Mouse (Mus musculus): Measurements from ENCODE around the gene Irf8. TPM values are rescaled to one million over a fixed set of nuclear protein-coding genes. Genes with fewer than 3 reads are reported as not detected.
A peak's percentile ranks its signal among the peaks of the same experiment; 100 is the strongest.

Irf8 gene
- polyA plus RNA-seq (2016; fragmentation: Nextera tagmentation; extraction: Ambion mirVana): 5.4 and 6.3 TPM in 2 replicates

DNA sequence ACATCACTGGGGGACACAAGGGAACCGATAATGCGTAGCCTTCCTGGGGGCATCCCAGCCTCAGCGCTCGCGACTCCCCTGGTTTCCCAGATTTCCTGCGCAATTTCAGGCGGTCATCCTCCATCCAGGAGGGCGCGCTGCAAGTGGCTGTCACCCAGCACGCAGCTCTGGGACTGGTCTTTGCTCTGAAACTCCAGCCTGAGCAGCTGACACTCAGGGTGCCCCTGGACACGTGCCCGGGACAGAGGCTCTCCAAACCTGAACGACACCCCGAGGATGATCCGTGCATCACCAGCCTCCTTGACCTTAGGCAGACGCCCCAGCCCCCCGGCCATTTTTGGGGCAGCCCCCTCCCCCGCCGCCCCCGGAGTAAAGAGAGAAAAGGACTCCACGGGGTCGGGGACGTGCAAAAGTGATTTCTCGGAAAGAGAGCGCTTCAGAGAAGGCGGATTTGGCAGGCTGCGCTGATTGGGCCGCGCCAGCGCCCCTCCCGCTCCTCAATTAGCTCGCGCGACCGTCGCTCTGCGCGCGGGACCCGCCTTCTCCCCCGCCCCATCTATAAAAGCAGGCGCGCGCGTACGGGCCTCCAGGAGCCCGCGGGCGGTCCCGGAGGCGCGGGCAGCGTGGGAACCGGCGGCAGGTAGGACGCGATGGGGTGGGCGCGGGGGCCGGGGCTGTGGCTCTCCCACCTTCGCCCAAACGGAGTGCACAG is at the start of gene Irf8:
Gene Irf8, plus strand, starts transcription at position 589 of the 712 bp plus-strand sequence.
- no peaks in the 10 kb centered on the region; the same call in 1 of the 2 replicates for H3K36me3 ChIP-seq
- peak within 1 kb of the TSS; percentile 81 for H3K27ac ChIP-seq
- DNase-seq (ENCODE audit: low spot score): peak; percentile 84
- H3K4me3 ChIP-seq: peak within 1 kb of the TSS; percentile 58
- under 1% methylated on average over 62 of the region's 62 CpGs for WGBS
- peaks cover 31% of the 10 kb centered on the region for H3K4me1 ChIP-seq (replicated peaks)
- H3K27me3 ChIP-seq (ENCODE audit: insufficient read depth, poor library complexity, severe bottlenecking): peaks cover 96% of the 10 kb centered on the region
- no peaks in the 10 kb centered on the region for H3K9me3 ChIP-seq

DNA sequence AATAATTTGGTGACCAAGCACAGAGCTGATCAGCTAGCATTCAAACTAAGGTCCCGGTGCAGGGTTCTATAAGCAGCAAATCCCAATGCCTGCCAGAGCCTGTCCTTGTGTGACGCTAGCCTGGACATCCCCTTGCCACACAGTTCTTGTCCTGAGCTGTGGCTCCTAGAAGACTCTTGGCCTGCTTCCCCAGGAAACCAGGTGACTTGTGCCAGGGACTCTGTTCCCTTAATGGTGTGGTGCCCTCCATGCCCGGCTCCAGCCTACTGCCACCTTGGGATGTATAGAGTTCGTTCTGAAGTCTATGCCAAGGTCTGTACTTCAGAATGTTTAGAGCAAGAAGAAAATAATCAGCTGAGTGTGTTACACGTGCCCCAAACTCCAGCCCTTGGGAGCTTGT is 49.6 kb upstream of the Irf8 start:
- 85% methylated on average over 5 of the region's 5 CpGs for WGBS

DNA sequence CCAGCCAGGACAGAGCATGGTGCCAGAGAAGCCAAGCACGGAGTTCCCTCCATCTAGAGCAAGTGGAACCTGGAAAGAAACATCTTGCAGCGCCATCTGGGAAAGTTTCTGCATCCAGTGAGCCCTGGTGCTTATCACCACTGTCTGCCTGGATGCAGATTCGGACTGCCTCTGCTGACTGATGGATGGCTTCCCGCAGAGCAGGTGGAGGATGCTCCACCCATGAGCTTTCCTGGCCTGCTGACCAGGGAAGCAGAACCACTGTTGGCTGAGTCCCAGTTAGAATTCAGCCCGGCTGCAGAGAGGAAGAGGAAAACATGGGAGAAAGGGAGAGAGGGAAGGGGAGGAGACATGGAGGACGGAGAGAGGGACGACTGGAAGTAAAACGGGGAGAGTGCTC is 48.4 kb upstream of the Irf8 start:
- Histone ChIP-seq H3K4me1 (replicated peaks) (peaks cover 23% of the 10 kb centered on the region), H3K4me3 (no peak overlapping the region), H3K9me3 (no peaks in the 10 kb centered on the region), H3K27ac (no peak overlapping the region), H3K27me3 (ENCODE audit: insufficient read depth, poor library complexity, severe bottlenecking) (peaks cover 4% of the 10 kb centered on the region; the same call in 1 of the 2 replicates), H3K36me3 (no peaks in the 10 kb centered on the region)
- DNase-seq (ENCODE audit: low spot score): no peak
- WGBS: 74% methylated on average over 8 of the region's 8 CpGs

More for the DNA sequence above, 49.6 kb upstream of the Irf8 start:
- Histone ChIP-seq H3K4me3 (no peak overlapping the region), H3K27ac (no peak overlapping the region), H3K4me1 (replicated peaks) (peaks cover 21% of the 10 kb centered on the region), H3K9me3 (no peaks in the 10 kb centered on the region), H3K36me3 (no peaks in the 10 kb centered on the region), H3K27me3 (ENCODE audit: insufficient read depth, poor library complexity, severe bottlenecking) (peaks cover 4% of the 10 kb centered on the region; the same call in 1 of the 2 replicates)
- no peak for DNase-seq (ENCODE audit: low spot score)

DNA sequence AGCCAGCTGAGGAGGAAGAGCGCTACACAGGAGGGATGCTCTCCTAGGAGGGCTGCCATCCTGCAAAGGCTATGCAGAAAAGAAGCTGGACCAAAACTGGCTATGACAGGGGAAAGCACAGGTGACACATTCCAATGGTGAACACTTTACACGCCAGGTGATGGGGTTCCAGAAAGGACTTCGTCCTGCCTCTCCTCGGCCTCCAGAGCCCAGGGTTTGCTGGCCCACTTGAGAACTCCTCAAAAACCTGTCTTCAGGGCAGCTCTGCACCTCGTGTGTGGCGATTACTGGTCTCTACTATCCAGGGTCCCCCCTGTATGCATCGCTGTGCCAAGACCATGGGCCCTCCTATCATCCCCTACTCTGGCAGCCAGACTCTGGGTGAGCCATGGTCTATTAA is 47.6 kb upstream of the Irf8 start:
- 91% methylated on average over 7 of the region's 7 CpGs for WGBS

DNA sequence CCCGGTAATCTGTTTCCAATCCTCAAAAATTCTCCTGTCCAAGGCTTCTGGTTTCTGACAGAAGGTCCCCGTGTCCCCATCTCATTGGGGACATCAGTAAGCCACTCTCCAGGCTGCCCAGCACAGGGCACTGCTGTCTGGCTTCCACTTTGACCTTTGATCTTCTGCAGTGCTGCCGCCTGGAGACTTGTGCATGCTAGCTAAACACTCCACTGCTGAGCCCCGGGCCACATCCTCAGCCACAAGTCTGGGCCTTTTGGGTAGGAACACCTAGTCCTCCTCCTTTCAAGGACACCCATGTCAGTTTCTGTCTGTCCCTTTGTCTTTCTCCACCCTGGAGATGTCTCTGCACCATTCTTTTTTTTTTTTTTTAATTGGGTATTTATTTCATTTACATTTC is 43.2 kb upstream of the Irf8 start:
- no peaks in the 10 kb centered on the region for H3K36me3 ChIP-seq
- peaks cover 16% of the 10 kb centered on the region for H3K4me1 ChIP-seq (replicated peaks)
- no peak overlapping the region for H3K4me3 ChIP-seq
- 0 out of 2 replicates have a peak, but pooled peaks cover 2% of the 10 kb centered on the region for H3K9me3 ChIP-seq
- no peak for DNase-seq (ENCODE audit: low spot score)
- peaks cover 5% of the 10 kb centered on the region; the same call in 1 of the 2 replicates for H3K27me3 ChIP-seq (ENCODE audit: insufficient read depth, poor library complexity, severe bottlenecking)
- 59% methylated on average over 4 of the region's 4 CpGs for WGBS
- H3K27ac ChIP-seq: no peak overlapping the region

More for the DNA sequence above, 47.6 kb upstream of the Irf8 start:
- peaks cover 4% of the 10 kb centered on the region; the same call in 1 of the 2 replicates for H3K27me3 ChIP-seq (ENCODE audit: insufficient read depth, poor library complexity, severe bottlenecking)
- no peak for DNase-seq (ENCODE audit: low spot score)
- H3K36me3 ChIP-seq: no peaks in the 10 kb centered on the region
- no peaks in the 10 kb centered on the region for H3K9me3 ChIP-seq
- no peak overlapping the region for H3K27ac ChIP-seq
- H3K4me1 ChIP-seq (replicated peaks): peaks cover 24% of the 10 kb centered on the region
- H3K4me3 ChIP-seq: no peak overlapping the region

DNA sequence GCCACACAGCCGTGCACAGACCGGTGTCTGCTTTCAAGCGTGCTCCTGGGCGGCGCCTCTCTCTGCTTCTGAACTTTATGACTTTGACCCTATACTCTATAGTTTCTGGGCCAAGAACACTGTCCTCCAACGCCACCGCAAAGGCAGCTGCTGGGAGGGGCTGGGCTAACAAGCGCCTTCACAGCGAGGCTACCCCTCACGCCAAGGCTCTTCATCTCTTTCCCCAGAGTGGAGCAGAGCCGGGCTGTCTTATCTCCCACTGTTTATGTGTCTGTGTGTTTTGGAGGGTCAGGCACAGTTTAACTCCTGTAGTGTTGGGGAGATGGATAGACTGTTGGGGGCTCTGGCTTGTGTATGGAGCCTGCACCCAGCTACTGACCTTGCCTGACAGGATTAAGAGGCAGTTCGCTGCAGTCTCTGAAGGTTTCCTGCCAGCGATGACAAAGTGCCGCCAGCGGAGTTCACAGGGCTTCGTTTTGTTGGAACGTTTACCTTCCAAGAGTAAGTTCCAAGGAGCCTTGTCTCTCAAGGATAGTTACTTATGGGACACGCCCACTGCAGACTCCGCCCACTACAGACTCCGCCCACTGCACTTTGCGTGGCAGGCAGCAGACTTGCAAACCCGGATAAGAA is 42.2 kb upstream of the Irf8 start:
- H3K9me3 ChIP-seq: 0 out of 2 replicates have a peak, but pooled peaks cover 3% of the 10 kb centered on the region

DNA sequence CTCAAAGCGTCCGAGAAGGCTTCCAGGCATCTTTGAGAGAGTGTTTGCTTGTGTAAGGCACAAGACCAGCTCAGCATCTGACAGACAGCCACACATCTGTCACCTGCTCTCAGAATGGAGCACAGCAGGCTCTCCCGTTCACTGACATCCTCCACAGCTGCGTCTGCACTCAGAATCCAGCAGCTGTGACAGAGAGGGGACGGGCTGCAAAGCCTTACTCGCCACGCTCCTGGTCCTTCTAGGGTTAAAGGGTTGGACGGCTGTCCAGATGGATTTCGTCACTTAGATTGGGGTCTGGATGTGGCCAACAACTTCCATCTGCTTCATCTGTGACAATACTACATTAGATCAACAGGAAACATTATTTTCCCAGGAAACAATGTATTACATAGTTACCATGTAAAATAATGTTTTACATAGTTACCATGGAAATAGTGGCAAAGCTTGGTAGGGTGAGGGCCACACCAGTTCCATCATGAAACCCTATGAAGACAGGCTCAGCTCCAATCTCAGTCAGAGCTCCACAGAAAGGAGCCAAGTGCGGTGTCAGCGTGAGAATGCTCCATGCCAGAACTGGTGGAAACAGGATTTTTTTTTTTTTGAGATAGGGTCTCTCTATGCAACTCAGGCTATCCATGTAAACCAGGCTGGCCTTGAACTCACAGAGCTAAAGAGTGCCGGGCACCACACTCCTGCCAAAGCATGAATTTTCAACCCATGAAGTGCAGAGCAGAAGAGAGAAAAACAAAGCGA is 39.6 kb upstream of the Irf8 start:
- Histone ChIP-seq H3K27ac (0 out of 2 replicates have a peak overlapping the region, but pooled peaks have one; percentile 19), H3K27me3 (ENCODE audit: insufficient read depth, poor library complexity, severe bottlenecking) (peaks cover 5% of the 10 kb centered on the region; the same call in 1 of the 2 replicates), H3K36me3 (no peaks in the 10 kb centered on the region), H3K9me3 (0 out of 2 replicates have a peak, but pooled peaks cover 3% of the 10 kb centered on the region), H3K4me1 (replicated peaks) (peaks cover 20% of the 10 kb centered on the region), H3K4me3 (no peak overlapping the region)
- no peak for DNase-seq (ENCODE audit: low spot score)
- 65% methylated on average over 13 of the region's 13 CpGs for WGBS

More for the DNA sequence above, 42.2 kb upstream of the Irf8 start:
- Histone ChIP-seq H3K27me3 (ENCODE audit: insufficient read depth, poor library complexity, severe bottlenecking) (peaks cover 5% of the 10 kb centered on the region; the same call in 1 of the 2 replicates), H3K4me3 (no peak overlapping the region), H3K27ac (no peak overlapping the region; the same call in 1 of the 2 replicates), H3K4me1 (replicated peaks) (peaks cover 16% of the 10 kb centered on the region), H3K36me3 (no peaks in the 10 kb centered on the region)
- DNase-seq (ENCODE audit: low spot score): no peak
- 56% methylated on average over 22 of the region's 22 CpGs for WGBS

DNA sequence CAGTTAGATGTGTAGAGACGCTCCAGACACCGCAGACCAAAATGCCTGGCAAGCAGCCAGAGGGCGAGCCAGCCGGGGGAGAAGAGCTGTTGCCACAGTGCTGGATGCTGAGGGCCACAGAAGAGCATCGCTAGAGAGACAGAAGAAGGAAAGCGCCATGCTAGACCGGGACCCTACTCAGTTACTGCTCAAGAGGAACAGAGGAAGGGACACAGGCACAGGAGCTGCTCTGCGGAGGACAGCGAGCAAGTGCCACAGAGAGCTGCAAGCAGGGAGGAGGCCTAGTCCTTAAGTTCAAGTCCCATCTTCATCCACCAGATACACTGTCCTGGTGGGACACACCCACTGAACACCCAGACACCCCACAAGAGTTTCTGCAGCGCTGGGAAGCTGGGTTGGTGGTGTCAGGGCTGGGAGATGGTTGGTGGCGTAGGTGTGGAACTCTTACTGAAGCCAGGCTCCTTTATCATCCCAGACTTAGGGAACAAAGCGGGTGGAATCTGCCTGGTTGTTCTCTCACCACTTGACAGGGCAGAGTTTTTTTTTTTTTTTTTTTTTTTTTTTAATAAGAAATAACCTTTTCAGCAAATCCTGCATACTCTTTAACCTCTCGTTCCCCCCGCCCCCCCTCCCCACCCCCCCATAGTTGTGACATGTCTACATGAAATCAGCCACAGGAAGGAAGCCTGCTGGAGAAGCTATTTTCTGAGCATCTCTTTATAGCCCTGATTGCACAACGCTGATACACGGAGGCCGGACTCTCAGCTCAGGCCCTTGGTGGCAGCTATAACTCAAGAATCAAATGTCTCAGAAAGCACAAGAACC is 38.8 kb upstream of the Irf8 start:
- Histone ChIP-seq H3K9me3 (0 out of 2 replicates have a peak, but pooled peaks cover 3% of the 10 kb centered on the region), H3K27me3 (ENCODE audit: insufficient read depth, poor library complexity, severe bottlenecking) (peaks cover 11% of the 10 kb centered on the region; the same call in 1 of the 2 replicates), H3K4me1 (replicated peaks) (peaks cover 26% of the 10 kb centered on the region), H3K36me3 (no peaks in the 10 kb centered on the region), H3K4me3 (no peak overlapping the region), H3K27ac (0 out of 2 replicates have a peak overlapping the region, but pooled peaks have one; percentile 4)
- DNase-seq (ENCODE audit: low spot score): no peak
- 89% methylated on average over 17 of the region's 17 CpGs for WGBS

DNA sequence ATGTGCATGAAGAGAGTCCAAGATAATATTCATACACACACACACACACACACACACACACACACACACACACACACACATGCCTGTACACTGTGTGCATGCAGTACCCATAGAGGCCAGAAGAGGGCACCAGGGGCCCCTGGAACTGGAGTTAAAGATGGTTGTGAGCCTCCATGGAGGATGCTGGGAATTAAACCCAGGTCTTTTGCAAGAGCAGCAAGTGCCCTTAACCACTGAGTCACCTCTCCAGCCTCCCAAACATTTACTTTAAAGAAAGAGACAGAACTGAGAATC is 38.2 kb upstream of the Irf8 start:
- peaks cover 11% of the 10 kb centered on the region; the same call in 1 of the 2 replicates for H3K27me3 ChIP-seq (ENCODE audit: insufficient read depth, poor library complexity, severe bottlenecking)
- 0 out of 2 replicates have a peak, but pooled peaks cover 3% of the 10 kb centered on the region for H3K9me3 ChIP-seq
- H3K27ac ChIP-seq: no peak overlapping the region
- H3K4me1 ChIP-seq (replicated peaks): peaks cover 24% of the 10 kb centered on the region
- no peak for DNase-seq (ENCODE audit: low spot score)
- H3K4me3 ChIP-seq: no peak overlapping the region
- H3K36me3 ChIP-seq: no peaks in the 10 kb centered on the region

DNA sequence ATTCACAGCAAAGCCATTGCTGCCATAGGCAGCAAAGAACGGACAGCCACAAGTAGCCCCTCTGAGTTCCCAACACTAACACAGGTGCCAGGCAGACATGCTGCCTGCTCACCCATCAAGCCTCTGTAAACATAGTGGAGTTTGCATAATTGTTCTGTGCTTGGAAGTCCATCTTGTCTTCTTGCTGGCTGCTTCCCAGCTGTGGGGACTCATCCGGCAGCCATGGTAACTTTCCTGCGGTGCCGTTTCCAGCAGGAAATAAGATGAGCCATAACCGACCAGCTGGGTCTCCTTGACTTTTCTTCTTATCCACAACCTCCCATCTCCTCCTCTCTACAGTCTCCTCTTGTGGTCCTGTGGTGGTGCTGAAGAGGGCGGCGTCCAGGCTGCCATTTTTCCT is 37.7 kb upstream of the Irf8 start:
- DNase-seq (ENCODE audit: low spot score): no peak
- no peaks in the 10 kb centered on the region for H3K36me3 ChIP-seq
- no peak overlapping the region for H3K27ac ChIP-seq
- WGBS: 93% methylated on average over 7 of the region's 7 CpGs
- 0 out of 2 replicates have a peak, but pooled peaks cover 3% of the 10 kb centered on the region for H3K9me3 ChIP-seq
- peaks cover 11% of the 10 kb centered on the region; the same call in 1 of the 2 replicates for H3K27me3 ChIP-seq (ENCODE audit: insufficient read depth, poor library complexity, severe bottlenecking)
- H3K4me3 ChIP-seq: no peak overlapping the region
- peaks cover 22% of the 10 kb centered on the region for H3K4me1 ChIP-seq (replicated peaks)

DNA sequence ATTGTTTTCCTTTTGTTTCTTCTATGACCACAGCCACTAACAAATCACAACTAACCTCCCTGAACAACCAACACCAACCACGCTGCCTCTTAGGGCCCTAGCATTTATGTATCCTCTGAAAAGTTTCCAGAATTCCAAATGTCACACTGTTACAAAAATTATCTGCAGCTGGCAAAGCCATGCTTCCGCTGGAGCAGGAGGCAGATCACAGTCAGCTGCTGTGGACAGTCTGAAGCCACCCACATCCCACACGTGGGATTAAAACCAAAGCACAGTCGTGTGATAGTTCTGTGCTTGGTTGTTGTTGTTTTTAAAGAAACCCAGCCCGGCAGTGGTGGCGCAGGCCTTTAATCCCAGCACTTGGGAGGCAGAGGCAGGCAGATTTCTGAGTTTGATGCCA is 37.1 kb upstream of the Irf8 start:
- H3K27me3 ChIP-seq (ENCODE audit: insufficient read depth, poor library complexity, severe bottlenecking): peaks cover 11% of the 10 kb centered on the region; the same call in 1 of the 2 replicates
- no peaks in the 10 kb centered on the region for H3K36me3 ChIP-seq
- no peak overlapping the region for H3K27ac ChIP-seq
- peaks cover 21% of the 10 kb centered on the region for H3K4me1 ChIP-seq (replicated peaks)
- H3K4me3 ChIP-seq: no peak overlapping the region
- no peak for DNase-seq (ENCODE audit: low spot score)
- H3K9me3 ChIP-seq: 0 out of 2 replicates have a peak, but pooled peaks cover 3% of the 10 kb centered on the region
- 82% methylated on average over 6 of the region's 6 CpGs for WGBS

DNA sequence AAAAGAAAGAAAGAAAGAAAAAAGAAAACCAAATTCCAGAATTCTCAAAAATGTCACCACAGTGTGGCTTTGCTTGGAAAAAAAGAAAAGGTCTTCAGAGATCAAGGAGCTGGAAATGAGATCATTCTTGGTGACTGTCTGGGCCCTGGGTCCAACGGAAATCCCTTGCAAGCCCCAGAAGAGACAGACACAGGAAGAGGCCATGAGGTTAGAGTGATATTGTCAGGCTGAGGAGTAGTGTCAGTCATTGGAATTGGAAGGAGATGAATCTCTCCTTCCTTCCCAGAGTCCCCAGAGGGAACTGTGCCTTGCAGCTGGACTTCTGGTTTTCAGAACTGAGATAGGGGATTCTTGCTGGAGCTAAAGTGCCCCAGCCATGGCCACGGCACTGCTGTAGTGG is 36.6 kb upstream of the Irf8 start:
- no peak for DNase-seq (ENCODE audit: low spot score)
- WGBS: 79% methylated on average over 2 of the region's 2 CpGs
- no peaks in the 10 kb centered on the region for H3K36me3 ChIP-seq

More for the DNA sequence above, 36.6 kb upstream of the Irf8 start:
- peaks cover 8% of the 10 kb centered on the region; the same call in 1 of the 2 replicates for H3K27me3 ChIP-seq (ENCODE audit: insufficient read depth, poor library complexity, severe bottlenecking)
- H3K4me1 ChIP-seq (replicated peaks): peaks cover 23% of the 10 kb centered on the region
- 0 out of 2 replicates have a peak, but pooled peaks cover 3% of the 10 kb centered on the region for H3K9me3 ChIP-seq
- H3K27ac ChIP-seq: no peak overlapping the region
- no peak overlapping the region for H3K4me3 ChIP-seq
